Mouse (Mus musculus): ENCODE measurements around the gene Prrt3. TPM values are rescaled to one million over a fixed set of nuclear protein-coding genes. Genes with fewer than 3 reads are reported as not detected.

Gene Prrt3
- total RNA-seq, 2 experiments from 2014 or later = 15.5 to 19.7 TPM

DNA sequence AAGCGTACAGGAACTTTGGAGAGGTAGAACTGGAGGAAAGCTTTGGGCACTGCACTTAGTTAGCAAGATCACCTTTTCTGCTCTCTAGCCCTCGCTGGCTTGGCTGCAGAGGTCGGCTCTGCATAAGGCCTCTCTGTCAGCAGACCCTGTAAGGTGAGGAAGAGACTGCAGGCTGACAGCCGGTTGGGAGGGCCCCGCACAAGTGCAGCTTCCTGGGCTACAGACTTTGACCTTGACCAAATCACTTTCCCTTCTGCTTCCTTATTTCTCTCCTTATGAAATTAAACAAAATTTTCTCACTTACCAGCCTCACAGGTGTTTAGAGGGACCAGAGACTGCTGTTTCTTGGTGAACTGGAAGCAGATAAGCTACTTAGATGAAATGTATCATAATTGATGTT is 46.7 kb downstream of the Prrt3 start:
- intact Hi-C loops (cut with DNase I) = no loop called here
- DNase-seq = no peak

DNA sequence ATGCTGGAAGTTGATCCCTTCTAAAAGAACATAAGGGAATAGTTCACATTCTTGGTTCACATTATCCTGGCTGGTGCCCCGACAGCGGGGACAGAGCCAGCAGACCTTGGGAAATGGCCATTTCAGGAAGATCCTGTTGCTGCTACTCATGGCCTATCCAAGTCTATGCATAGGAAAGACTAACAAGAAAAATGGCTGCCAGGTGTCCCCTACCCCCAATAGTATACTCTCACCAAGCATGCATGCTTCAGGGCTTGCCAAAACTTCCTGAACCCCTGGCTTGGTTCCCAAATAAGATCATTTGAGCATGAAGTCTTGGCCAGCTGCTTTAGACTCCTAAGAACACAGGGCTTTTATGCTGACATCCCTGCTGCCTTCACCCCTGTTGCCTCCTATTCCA is 49.9 kb downstream of the Prrt3 start:
- peak; percentile 63 for DNase-seq
- intact Hi-C loops (cut with DNase I) = no loop called here

DNA sequence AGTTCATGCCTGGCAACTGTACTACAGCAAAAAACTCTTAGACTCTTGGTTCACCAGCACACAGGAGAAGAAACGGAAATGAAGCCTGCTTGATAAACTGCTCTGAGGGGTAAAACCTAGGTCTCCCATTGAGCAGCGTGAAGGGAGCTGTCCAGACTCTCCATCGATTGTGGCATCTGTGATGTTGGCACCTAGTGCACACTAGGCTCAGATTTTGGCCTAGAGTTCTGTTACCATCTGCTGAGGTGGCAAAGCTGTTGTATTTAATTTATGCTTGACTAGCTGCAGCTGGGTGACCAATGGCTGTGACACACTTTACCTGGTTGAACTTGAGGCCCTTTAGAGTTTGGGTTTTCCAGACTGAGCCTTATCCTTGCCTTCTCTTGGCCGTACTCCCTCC is 54.1 kb downstream of the Prrt3 start:
- intact Hi-C loops (cut with DNase I) = no loop called here
- peak; percentile 67 for DNase-seq

GRCm38 (mm10) chr6:113444207-113444965 is 57.3 kb downstream of the Prrt3 start:
- DNase-seq = no peak
- intact Hi-C loops (cut with DNase I) = no loop called here

Small RNA genes within 50 kb of the gene (microRNA-seq; reads per million reads assigned to microRNA genes)
- not detected for gene Gm23365

Other genes with a start within 250 kb of the Prrt3 start
- gene Cpne9, start 219.6 kb downstream of the Prrt3 start, total RNA-seq (2021) = 1 to 10 TPM; 7.3 to 8.3 TPM
- gene Brpf1, start 194.8 kb downstream of the Prrt3 start, total RNA-seq (2021) = 10 to 100 TPM; 32.8 TPM
- gene Ogg1, start 175.0 kb downstream of the Prrt3 start, total RNA-seq (2021) = 1 to 10 TPM; 8.8 to 9.4 TPM
- gene Camk1, start 157.9 kb downstream of the Prrt3 start, total RNA-seq (2021) = 100 to 1,000 TPM in 1 of 2 experiments, 10 to 100 TPM in 1; 94.4 to 104 TPM
- 10 to 100 TPM; 64.4 to 68.2 TPM for gene Tada3, start 124.0 kb downstream of the Prrt3 start, total RNA-seq (2021)
- gene Arpc4, start 123.8 kb downstream of the Prrt3 start, total RNA-seq (2021) = 100 to 1,000 TPM; 288 to 299 TPM
- 10 to 100 TPM; 12.4 to 14.1 TPM for gene Ttll3, start 112.7 kb downstream of the Prrt3 start, total RNA-seq (2021)
- gene Rpusd3, start 82.6 kb downstream of the Prrt3 start, total RNA-seq (2021) = 10 to 100 TPM; 14.4 to 15.2 TPM
- not detected for gene Cidec, start 66.2 kb downstream of the Prrt3 start, total RNA-seq (2021)
- 10 to 100 TPM; 39.1 to 44.9 TPM for gene Jagn1, start 59.4 kb downstream of the Prrt3 start, total RNA-seq (2021)
- gene Il17re, start 43.4 kb downstream of the Prrt3 start, total RNA-seq (2021) = under 1 TPM; 0.26 to 0.30 TPM
- 1 to 10 TPM; 2.2 to 2.4 TPM for gene Il17rc, start 30.5 kb downstream of the Prrt3 start, total RNA-seq (2021)
- gene Creld1, start 18.6 kb downstream of the Prrt3 start, total RNA-seq (2021) = 10 to 100 TPM; 80.4 to 82.1 TPM
- 10 to 100 TPM; 62.3 to 71.1 TPM for gene Emc3, start 29.7 kb upstream of the Prrt3 start, total RNA-seq (2021)
- gene Fancd2, start 29.8 kb upstream of the Prrt3 start, total RNA-seq (2021) = 1 to 10 TPM; 5.4 to 7.0 TPM
- under 1 TPM in 1 of 2 experiments, not detected in 1; 0.28 TPM for gene Fancd2os, start 98.8 kb upstream of the Prrt3 start, total RNA-seq (2021)
- 100 to 1,000 TPM; 166 to 181 TPM for gene Brk1, start 102.8 kb upstream of the Prrt3 start, total RNA-seq (2021)
- 10 to 100 TPM; 50.0 to 61.8 TPM for gene Vhl, start 122.0 kb upstream of the Prrt3 start, total RNA-seq (2021)
- gene Irak2, start 136.5 kb upstream of the Prrt3 start, total RNA-seq (2021) = 1 to 10 TPM; 7.9 to 8.1 TPM
- 10 to 100 TPM; 95.0 to 98.1 TPM for gene Tatdn2, start 195.1 kb upstream of the Prrt3 start, total RNA-seq (2021)
- gene Ghrl, start 217.9 kb upstream of the Prrt3 start, total RNA-seq (2021) = not detected
- gene Sec13, start 238.8 kb upstream of the Prrt3 start, total RNA-seq (2021) = 100 to 1,000 TPM; 100 to 104 TPM